Mouse (Mus musculus) liver, adult 2 months (tissue): ENCODE results near the gene Gm26602. TPM values are rescaled to one million over a fixed set of nuclear protein-coding genes. Genes with fewer than 3 reads are reported as not detected.

ENCODE experiments used
- DNase-seq: peaks from one replicate; pipeline ENCODE4 v3.0.0-alpha.2; 2011; ENCODE audit warnings: low read depth, low spot score; ENCODE audit errors: extremely low read depth
- H3K27ac ChIP-seq: fragments of 200-500 bp; replicated peaks from 2 replicates; pipeline ENCODE4 v1.5.1; 2012; ENCODE audit warnings: low read depth, mild to moderate bottlenecking, control low read depth, inconsistent platforms, low read length; ENCODE audit not compliant: insufficient read depth
- H3K27me3 ChIP-seq: fragments of 200-500 bp; 2 replicates; pipeline ENCODE4 v1.6.1; 2012; ENCODE audit warnings: mild to moderate bottlenecking, moderate library complexity, low read length, inconsistent platforms; ENCODE audit not compliant: control insufficient read depth, insufficient read depth
- H3K36me3 ChIP-seq: fragments of 200-500 bp; 2 replicates; pipeline ENCODE4 v1.6.1; 2012; ENCODE audit warnings: low read length, inconsistent platforms; ENCODE audit not compliant: control insufficient read depth, insufficient read depth
- H3K4me1 ChIP-seq: fragments of 200-500 bp; 2 replicates; pipeline ENCODE4 v1.6.1; 2011; ENCODE audit warnings: low read length; ENCODE audit not compliant: control insufficient read depth, insufficient read depth
- H3K4me3 ChIP-seq: fragments of 200-500 bp; 2 replicates; pipeline ENCODE4 v1.5.1; 2011; ENCODE audit warnings: low read depth, mild to moderate bottlenecking, control low read depth, low read length, moderate library complexity; ENCODE audit not compliant: insufficient read depth
- H3K79me2 ChIP-seq: fragments of 200-500 bp; 2 replicates; pipeline ENCODE4 v1.6.1; 2012; ENCODE audit warnings: inconsistent platforms, mild to moderate bottlenecking, low read length, moderate library complexity; ENCODE audit not compliant: control insufficient read depth, insufficient read depth
- H3K9ac ChIP-seq: fragments of 200-500 bp; 2 replicates; pipeline ENCODE4 v1.6.1; 2012; ENCODE audit warnings: low read depth, mild to moderate bottlenecking, control low read depth, inconsistent platforms, low read length
- CTCF ChIP-seq: fragments of 200-500 bp; IDR thresholded peaks from 2 replicates; pipeline ENCODE4 v1.5.1; 2011; ENCODE audit warnings: low read depth, low read length, control low read depth
- POLR2A ChIP-seq: fragments of 200-500 bp; IDR thresholded peaks from 2 replicates; pipeline ENCODE4 v1.6.1; 2011; ENCODE audit warnings: low read length, control low read depth; ENCODE audit not compliant: insufficient read depth; ENCODE audit errors: extremely low read depth
- WGBS: fragments of 180-500 bp; shearing (Covaris S2); methylation state at CpG from one replicate; pipeline ENCODE4 v1.1.7; 2018; 5-methylcytosine and 5-hydroxymethylcytosine counted together
- polyA plus RNA-seq: library from polyadenylated mRNA; depleted of rRNA; stranded (reverse); fragments of >200 nt; gene quantifications from 2 replicates; pipeline ENCODE4 v1.2.3, GENCODE M21; 2012
- total RNA-seq: library from RNA; depleted of rRNA; stranded (reverse); fragments of >200 nt; gene quantifications from 2 replicates; pipeline ENCODE4 v1.2.3, GENCODE M21; 2014

Gene Gm26602
- total and polyA plus RNA-seq, 2 experiments: not detected

DNA sequence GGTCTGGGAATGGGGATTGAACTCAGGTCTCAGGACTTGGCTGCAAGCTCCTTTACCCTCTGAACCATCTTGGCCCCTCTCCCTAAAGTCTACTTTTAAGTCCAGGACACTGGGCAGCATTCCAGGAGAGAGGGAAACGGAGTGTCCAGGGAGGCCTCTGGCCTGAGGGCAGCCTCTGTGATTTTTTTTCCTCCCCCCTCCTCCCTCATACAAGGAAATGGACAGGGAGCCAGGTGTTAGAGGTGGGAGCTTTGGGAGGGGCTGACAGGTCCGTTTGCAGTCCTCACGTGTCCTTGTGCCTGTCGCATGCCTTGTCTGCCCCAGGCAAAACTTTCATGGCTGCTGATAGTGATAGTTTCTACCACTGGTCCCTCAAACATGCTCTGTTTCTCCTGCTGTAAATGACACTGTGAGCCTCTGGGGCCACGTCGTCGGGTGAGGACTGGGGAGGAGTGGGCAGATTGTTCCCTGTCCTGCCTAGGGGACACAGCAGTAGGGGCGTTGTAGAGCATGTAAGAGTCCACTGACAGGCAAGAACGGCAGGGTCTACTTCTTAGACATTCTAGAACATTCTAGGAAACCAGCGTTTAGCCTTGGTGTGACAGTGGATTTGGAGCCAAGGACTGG lies 25.7 kb downstream of the Gm26602 start:
- DNase-seq: peak; percentile 61
- Histone ChIP-seq H3K27ac (no peak overlapping the region), H3K27me3 (no peaks in the 10 kb centered on the region), H3K79me2 (no peaks in the 10 kb centered on the region; the same call in 1 of the 2 replicates), H3K9ac (no peak overlapping the region), H3K4me3 (no peak overlapping the region), H3K36me3 (no peaks in the 10 kb centered on the region), H3K4me1 (peaks cover 31% of the 10 kb centered on the region)
- TF ChIP-seq POLR2A (no peak), CTCF (no peak)
- 12% methylated on average over 10 of the region's 10 CpGs for WGBS

DNA sequence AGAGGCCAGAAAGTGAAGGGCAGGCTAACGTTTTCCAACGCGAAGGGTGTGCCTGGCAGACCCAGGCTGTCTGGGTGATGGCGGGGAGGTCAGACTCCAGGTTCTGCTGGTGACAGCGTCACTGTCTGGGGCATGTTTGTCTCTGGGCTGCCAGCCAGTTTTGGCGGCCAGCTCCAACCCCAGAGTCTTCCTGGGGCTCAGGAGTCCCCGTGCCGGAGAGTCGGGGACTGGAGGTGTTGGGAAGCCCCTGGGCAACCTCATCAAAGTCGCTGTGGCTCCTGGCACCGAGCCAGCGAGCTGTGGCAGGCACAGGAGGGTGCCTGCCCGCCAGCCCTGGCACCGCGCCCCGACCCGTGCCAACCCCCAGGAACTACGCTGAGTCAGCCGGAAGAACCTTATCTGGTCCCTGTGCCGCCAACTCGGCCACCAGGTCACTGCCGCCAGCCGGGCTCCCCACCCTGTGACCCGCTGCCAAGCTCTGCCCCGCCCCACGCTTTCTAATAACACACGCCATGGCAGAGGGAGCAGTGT lies 26.3 kb downstream of the Gm26602 start:
- TF ChIP-seq POLR2A (no peak), CTCF (no peak)
- WGBS: 3% methylated on average over 27 of the region's 27 CpGs
- Histone ChIP-seq H3K79me2 (no peaks in the 10 kb centered on the region; the same call in 1 of the 2 replicates), H3K36me3 (no peaks in the 10 kb centered on the region), H3K4me1 (peaks cover 31% of the 10 kb centered on the region), H3K9ac (no peak overlapping the region), H3K27me3 (no peaks in the 10 kb centered on the region), H3K27ac (no peak overlapping the region; the same call in 1 of the 2 replicates), H3K4me3 (peak overlapping the region; percentile 17; the same call in 1 of the 2 replicates)
- peak; percentile 93 for DNase-seq

DNA sequence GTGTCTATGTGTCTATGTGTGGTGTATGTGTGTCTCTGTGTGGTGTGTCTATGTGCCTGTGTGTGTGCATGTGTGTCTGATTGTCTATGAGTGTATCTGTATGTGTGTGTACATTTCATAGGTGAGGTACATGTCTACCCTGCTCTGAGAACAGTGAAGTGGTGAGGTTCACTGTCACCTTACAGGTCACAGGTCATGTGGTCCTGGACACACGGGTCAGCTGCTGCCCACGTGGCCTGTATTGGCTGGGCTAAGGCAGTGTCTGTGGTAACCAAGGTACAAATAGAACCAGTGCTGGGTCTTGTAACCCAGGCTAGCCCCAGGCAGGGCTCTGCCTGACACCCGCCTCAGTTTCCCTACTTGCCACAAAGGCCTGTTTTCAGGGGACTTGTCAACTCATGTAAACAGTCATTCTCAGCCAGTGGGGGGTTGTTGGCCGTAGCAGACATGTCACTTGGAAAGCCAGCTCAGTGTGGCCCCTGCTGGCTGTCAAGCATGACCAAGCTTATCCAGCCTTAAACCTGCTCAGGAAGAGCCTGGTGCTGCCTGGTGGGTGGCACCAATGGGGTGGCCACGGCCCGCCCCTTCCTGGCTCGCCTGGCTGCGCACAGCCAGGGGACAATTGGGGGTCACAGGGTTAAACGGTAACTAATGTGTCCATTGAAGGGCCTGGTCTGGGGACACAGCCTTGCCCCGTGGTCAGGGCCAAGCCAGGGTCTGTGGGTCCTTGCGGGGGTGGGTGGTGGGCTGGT lies 27.3 kb downstream of the Gm26602 start:
- Histone ChIP-seq H3K4me3 (no peak overlapping the region), H3K27me3 (no peaks in the 10 kb centered on the region), H3K36me3 (no peaks in the 10 kb centered on the region), H3K27ac (no peak overlapping the region), H3K4me1 (peaks cover 31% of the 10 kb centered on the region), H3K79me2 (no peaks in the 10 kb centered on the region; the same call in 1 of the 2 replicates), H3K9ac (no peak overlapping the region)
- TF ChIP-seq CTCF: no peak
- TF ChIP-seq POLR2A: no peak
- 48% methylated on average over 11 of the region's 11 CpGs for WGBS
- peak; percentile 74 for DNase-seq

DNA sequence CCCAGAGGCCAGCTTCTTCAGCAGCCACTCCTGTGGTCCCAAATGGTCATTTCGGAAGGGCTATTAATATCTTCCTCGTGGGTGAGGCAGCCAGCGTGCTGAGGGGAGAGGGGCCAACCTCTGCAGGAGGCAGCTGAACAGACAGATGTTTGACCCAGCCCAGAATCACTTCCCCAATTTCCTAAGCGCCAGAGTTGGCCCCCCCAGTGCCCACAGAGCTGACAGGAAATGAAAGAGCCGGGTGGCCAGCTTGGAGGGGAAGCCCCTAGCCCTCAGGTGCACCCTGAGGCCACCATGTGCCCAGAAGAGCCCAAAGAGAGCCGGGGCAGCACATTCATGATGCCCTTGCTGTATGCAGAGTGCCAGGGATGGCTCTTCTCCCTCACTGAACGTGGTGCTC lies 30.1 kb downstream of the Gm26602 start:
- WGBS: 77% methylated on average over 7 of the region's 7 CpGs
- no peak overlapping the region for H3K27ac ChIP-seq
- no peak for DNase-seq

DNA sequence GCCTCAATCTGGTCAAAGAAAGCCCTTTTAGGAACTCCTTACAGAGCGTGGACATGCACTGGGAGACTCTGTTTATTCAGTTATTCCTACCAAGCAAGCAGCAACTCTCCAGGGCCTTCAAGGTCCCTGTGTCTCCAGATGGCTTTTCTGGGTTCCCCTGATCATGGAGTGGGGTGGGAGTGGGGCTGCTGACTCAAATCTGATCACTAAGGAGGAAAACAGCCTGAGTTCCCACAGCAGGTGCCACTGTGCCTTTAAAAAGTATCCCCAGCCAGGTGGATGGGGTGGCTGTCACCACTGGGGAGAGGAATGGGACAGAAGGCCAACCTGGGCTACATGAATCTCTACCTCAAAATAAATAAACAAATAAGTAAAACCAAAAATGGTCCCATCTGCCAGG lies 32.3 kb downstream of the Gm26602 start:
- Histone ChIP-seq H3K4me3 (no peak overlapping the region), H3K27me3 (no peaks in the 10 kb centered on the region), H3K27ac (no peak overlapping the region), H3K36me3 (no peaks in the 10 kb centered on the region), H3K79me2 (no peaks in the 10 kb centered on the region; the same call in 1 of the 2 replicates), H3K9ac (no peak overlapping the region), H3K4me1 (no peaks in the 10 kb centered on the region)
- DNase-seq: no peak
- TF ChIP-seq POLR2A (no peak), CTCF (no peak)
- WGBS: 93% methylated on average over 1 of the region's 1 CpGs

More for the DNA sequence above, 30.1 kb downstream of the Gm26602 start:
- H3K27me3 ChIP-seq: no peaks in the 10 kb centered on the region
- TF ChIP-seq CTCF (no peak), POLR2A (no peak)
- no peak overlapping the region for H3K4me3 ChIP-seq
- H3K4me1 ChIP-seq: peaks cover 15% of the 10 kb centered on the region
- no peak overlapping the region for H3K9ac ChIP-seq
- H3K36me3 ChIP-seq: no peaks in the 10 kb centered on the region
- H3K79me2 ChIP-seq: no peaks in the 10 kb centered on the region; the same call in 1 of the 2 replicates
